Mouse (Mus musculus): ENCODE measurements around the gene Hand1.
"Not testable (repeated sequence)": the region's sequence is repeated elsewhere in the genome, so short reads cannot be mapped to it uniquely, and the experiment has no call there.

Hand1 gene

GRCm38 (mm10) chr11:57832552-57833201 is at the start of gene Hand1:
Gene Hand1 (minus strand): TSS chr11:57832818.
- DNase-seq (ENCODE audit: low spot score in 2 of 2), result no peak

GRCm38 (mm10) chr11:57876157-57876556 is 43.5 kb upstream of the Hand1 start:
- no peak for DNase-seq (ENCODE audit: low spot score in 2 of 2)

- DNase-seq (ENCODE audit: low spot score in 2 of 2), result no peak
Measured at GRCm38 (mm10) chr11:57873014-57873413, 40.4 kb upstream of the Hand1 start.

- no peak for DNase-seq (ENCODE audit: low spot score in 2 of 2)
Measured at GRCm38 (mm10) chr11:57868753-57869460, 36.3 kb upstream of the Hand1 start.

GRCm38 (mm10) chr11:57866466-57866865 is 33.8 kb upstream of the Hand1 start:
- no peak for DNase-seq (ENCODE audit: low spot score in 2 of 2)

- DNase-seq (ENCODE audit: low spot score in 2 of 2), result no peak
Measured at GRCm38 (mm10) chr11:57864577-57864976, 32.0 kb upstream of the Hand1 start.

- no peak for DNase-seq (ENCODE audit: low spot score in 2 of 2)
Measured at GRCm38 (mm10) chr11:57862088-57862487, 29.5 kb upstream of the Hand1 start.

- DNase-seq (ENCODE audit: low spot score in 2 of 2), result no peak
Measured at GRCm38 (mm10) chr11:57857709-57858108, 25.1 kb upstream of the Hand1 start.

- DNase-seq (ENCODE audit: low spot score in 2 of 2), result no peak
Measured at GRCm38 (mm10) chr11:57853571-57853970, 21.0 kb upstream of the Hand1 start.

- no peak for DNase-seq (ENCODE audit: low spot score in 2 of 2)
Measured at GRCm38 (mm10) chr11:57850931-57851330, 18.3 kb upstream of the Hand1 start.

- no peak for DNase-seq (ENCODE audit: low spot score in 2 of 2)
Measured at GRCm38 (mm10) chr11:57850298-57850697, 17.7 kb upstream of the Hand1 start.

- DNase-seq (ENCODE audit: low spot score in 2 of 2), result no peak
Measured at GRCm38 (mm10) chr11:57847396-57847795, 14.8 kb upstream of the Hand1 start.

- DNase-seq (ENCODE audit: low spot score in 2 of 2), result not testable (repeated sequence)
Measured at GRCm38 (mm10) chr11:57846421-57847363, 14.1 kb upstream of the Hand1 start.

- no peak for DNase-seq (ENCODE audit: low spot score in 2 of 2)
Measured at GRCm38 (mm10) chr11:57841391-57841790, 8.8 kb upstream of the Hand1 start.

- DNase-seq (ENCODE audit: low spot score in 2 of 2), result no peak
Measured at GRCm38 (mm10) chr11:57840986-57841385, 8.4 kb upstream of the Hand1 start.

GRCm38 (mm10) chr11:57837861-57838680 is 5.5 kb upstream of the Hand1 start:
- no peak for DNase-seq (ENCODE audit: low spot score in 2 of 2)

- no peak for DNase-seq (ENCODE audit: low spot score in 2 of 2)
Measured at GRCm38 (mm10) chr11:57836872-57837680, 4.5 kb upstream of the Hand1 start.

GRCm38 (mm10) chr11:57836401-57836800 is 3.8 kb upstream of the Hand1 start:
- no peak for DNase-seq (ENCODE audit: low spot score in 2 of 2)

GRCm38 (mm10) chr11:57835931-57836330 is 3.3 kb upstream of the Hand1 start:
- no peak for DNase-seq (ENCODE audit: low spot score in 2 of 2)

GRCm38 (mm10) chr11:57835331-57835730 is 2.7 kb upstream of the Hand1 start:
- no peak for DNase-seq (ENCODE audit: low spot score in 2 of 2)

- no peak for DNase-seq (ENCODE audit: low spot score in 2 of 2)
Measured at GRCm38 (mm10) chr11:57834031-57834430, 1.4 kb upstream of the Hand1 start.
